Mouse (Mus musculus) bone marrow, adult 2 months (tissue): ENCODE measurements at regions not wholly inside any gene's neighbourhood (a gene's known extent, or its start where the extent isn't known, plus 50 kb on each side); places are given as distances from the start of the nearest gene placed in this dataset.
A peak's percentile ranks its signal among the peaks of the same experiment; 100 is the strongest.

Source experiments
- H3K27ac ChIP-seq: fragments of 200-500 bp; 2 replicates; pipeline ENCODE4 v1.5.1; 2012; ENCODE audit warnings: low read depth, mild to moderate bottlenecking, control low read depth, inconsistent platforms, low read length; ENCODE audit not compliant: control insufficient read depth, poor library complexity, insufficient read depth
- H3K4me1 ChIP-seq: fragments of 200-500 bp; 2 replicates; pipeline ENCODE4 v1.6.1; 2011; ENCODE audit warnings: low read length; ENCODE audit not compliant: control insufficient read depth, insufficient read depth
- H3K4me3 ChIP-seq: fragments of 200-500 bp; replicated peaks from 2 replicates; pipeline ENCODE3; 2011; ENCODE audit warnings: mild to moderate bottlenecking, low read depth, low read length, control low read depth; ENCODE audit not compliant: control insufficient read depth
- CTCF ChIP-seq: fragments of 200-500 bp; IDR thresholded peaks from 2 replicates; pipeline ENCODE4 v1.5.1; 2011; ENCODE audit warnings: low read length, control low read depth; ENCODE audit not compliant: control insufficient read depth, insufficient read depth
- POLR2A ChIP-seq: fragments of 200-500 bp; IDR thresholded peaks from 2 replicates; pipeline ENCODE4 v1.6.1; 2011; ENCODE audit warnings: low read depth, mild to moderate bottlenecking, control low read depth, low read length, borderline replicate concordance; ENCODE audit not compliant: control insufficient read depth
- WGBS: fragments of 180-500 bp; shearing (Covaris S2); methylation state at CpG from one replicate; pipeline ENCODE4 v1.1.7; 2018; 5-methylcytosine and 5-hydroxymethylcytosine counted together

- H3K4me3 ChIP-seq = no peak overlapping the region
- WGBS = 89% methylated on average over 5 of the region's 5 CpGs
- TF ChIP-seq POLR2A (no peak), CTCF (no peak)
- 0 out of 2 replicates have a peak, but pooled peaks cover 2% of the 10 kb centered on the region for H3K4me1 ChIP-seq
- H3K27ac ChIP-seq = no peak overlapping the region
Measured at GRCm38 (mm10) chr9:120851914-120852313, 77.1 kb upstream of the Ctnnb1 start.

DNA sequence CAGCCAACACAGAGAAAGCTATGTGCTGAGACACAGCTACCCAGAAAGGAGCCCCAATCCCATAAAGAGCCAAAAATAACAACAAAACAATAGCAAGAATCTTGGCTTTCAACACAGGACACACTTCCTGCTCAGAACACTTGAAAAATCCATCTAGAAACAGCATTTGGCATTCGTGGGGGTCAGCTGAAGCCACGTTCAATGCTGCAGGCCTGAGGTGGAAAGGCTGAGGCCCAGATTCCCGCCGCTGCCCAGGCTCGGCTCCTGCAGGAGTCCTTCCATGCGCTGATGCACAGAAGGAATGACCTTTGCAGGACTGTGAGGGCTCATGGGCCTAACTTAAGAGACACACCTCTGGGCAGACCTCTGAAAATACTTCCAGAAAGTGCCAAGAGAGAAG is 76.4 kb upstream of the Ctnnb1 start:
- Histone ChIP-seq H3K27ac (no peak overlapping the region), H3K4me1 (peaks cover 2% of the 10 kb centered on the region; the same call in 1 of the 2 replicates), H3K4me3 (no peak overlapping the region)
- 86% methylated on average over 6 of the region's 6 CpGs for WGBS
- no peak for TF ChIP-seq CTCF
- TF ChIP-seq POLR2A = no peak

- Histone ChIP-seq H3K27ac (no peak overlapping the region), H3K4me1 (peaks cover 2% of the 10 kb centered on the region; the same call in 1 of the 2 replicates), H3K4me3 (no peak overlapping the region)
- 88% methylated on average over 8 of the region's 8 CpGs for WGBS
- TF ChIP-seq CTCF = no peak
- TF ChIP-seq POLR2A = no peak
Measured at GRCm38 (mm10) chr9:120853032-120853597, 75.9 kb upstream of the Ctnnb1 start.

GRCm38 (mm10) chr9:120854351-120854750 is 74.7 kb upstream of the Ctnnb1 start:
- Histone ChIP-seq H3K4me3 (no peak overlapping the region), H3K27ac (no peak overlapping the region), H3K4me1 (peaks cover 2% of the 10 kb centered on the region; the same call in 1 of the 2 replicates)
- 93% methylated on average over 7 of the region's 7 CpGs for WGBS
- no peak for TF ChIP-seq POLR2A
- TF ChIP-seq CTCF = no peak

DNA sequence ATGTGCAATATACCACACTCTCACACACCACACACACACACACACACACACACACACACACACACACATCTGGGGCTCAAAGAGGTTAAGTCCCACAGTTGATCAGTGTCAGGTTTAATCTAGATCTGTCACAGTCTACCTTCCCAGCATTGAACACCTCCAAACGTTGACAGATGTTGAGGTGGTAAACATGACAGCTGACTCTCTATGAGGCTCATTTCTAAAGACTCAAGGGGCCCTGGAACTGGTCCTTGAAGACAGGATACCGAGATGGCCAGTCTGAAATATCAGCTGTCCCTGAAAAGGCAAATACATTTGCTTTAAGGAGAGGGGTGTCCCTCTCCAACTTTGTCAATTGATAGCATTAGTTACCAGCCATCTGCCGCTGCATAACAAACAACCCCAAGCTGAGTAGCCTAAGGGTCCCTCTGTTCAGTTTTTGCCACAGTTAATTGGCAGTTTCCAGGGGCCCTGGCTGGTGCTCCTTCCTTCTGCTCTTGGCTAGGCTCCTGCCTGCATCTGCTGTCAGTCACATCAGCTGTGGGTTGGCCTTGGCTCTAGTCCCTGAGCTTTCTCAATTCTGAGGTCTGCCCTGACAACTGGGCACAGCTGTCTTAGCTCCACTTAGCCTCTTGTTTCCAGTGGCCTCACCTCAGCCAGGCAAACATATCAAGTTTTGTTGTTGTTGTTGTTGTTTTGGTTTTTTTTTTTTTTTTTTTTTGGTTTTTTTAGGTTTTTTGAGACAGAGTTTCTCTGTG is 73.5 kb upstream of the Ctnnb1 start:
- H3K4me1 ChIP-seq = peaks cover 2% of the 10 kb centered on the region; the same call in 1 of the 2 replicates
- WGBS = 35% methylated on average over 3 of the region's 3 CpGs
- TF ChIP-seq POLR2A = no peak
- no peak for TF ChIP-seq CTCF
- H3K4me3 ChIP-seq = no peak overlapping the region
- H3K27ac ChIP-seq = no peak overlapping the region

GRCm38 (mm10) chr9:120857849-120858510 is 71.0 kb upstream of the Ctnnb1 start:
- TF ChIP-seq CTCF (no peak), POLR2A (no peak)
- Histone ChIP-seq H3K4me3 (no peak overlapping the region), H3K27ac (peak overlapping the region; percentile 56), H3K4me1 (peaks cover 2% of the 10 kb centered on the region; the same call in 1 of the 2 replicates)
- WGBS = 38% methylated on average over 6 of the region's 6 CpGs

GRCm38 (mm10) chr9:120860969-120861595 is 67.9 kb upstream of the Ctnnb1 start:
- no peaks in the 10 kb centered on the region; the same call in 1 of the 2 replicates for H3K4me1 ChIP-seq
- no peak for TF ChIP-seq CTCF
- no peak for TF ChIP-seq POLR2A
- WGBS = 83% methylated on average over 8 of the region's 8 CpGs
- H3K4me3 ChIP-seq = no peak overlapping the region
- H3K27ac ChIP-seq = no peak overlapping the region
